Mouse (Mus musculus) adrenal gland, postnatal 4 days (tissue): ENCODE measurements around the gene Trim27. TPM values are rescaled to one million over a fixed set of nuclear protein-coding genes. Genes with fewer than 3 reads are reported as not detected.

Source experiments
- DNase-seq, 2 experiments: peaks; one replicate each; pipeline ENCODE4 v3.0.0; 2021 to 2022; ENCODE audit warnings: low spot score in 2 of 2, mixed read lengths in 2 of 2
- total RNA-seq, 2 experiments: library from RNA; stranded (reverse); gene quantifications; 2 replicates each; pipeline ENCODE4 v1.2.3; 2021

Trim27 gene
- total RNA-seq, 2 experiments from 2014 or later = 73.3 to 75.1 TPM

GRCm38 (mm10) chr13:21215275-21215983 lies 36.2 kb downstream of the Trim27 start:
- DNase-seq = peak in 1 of 2 experiments; percentile 22

DNA sequence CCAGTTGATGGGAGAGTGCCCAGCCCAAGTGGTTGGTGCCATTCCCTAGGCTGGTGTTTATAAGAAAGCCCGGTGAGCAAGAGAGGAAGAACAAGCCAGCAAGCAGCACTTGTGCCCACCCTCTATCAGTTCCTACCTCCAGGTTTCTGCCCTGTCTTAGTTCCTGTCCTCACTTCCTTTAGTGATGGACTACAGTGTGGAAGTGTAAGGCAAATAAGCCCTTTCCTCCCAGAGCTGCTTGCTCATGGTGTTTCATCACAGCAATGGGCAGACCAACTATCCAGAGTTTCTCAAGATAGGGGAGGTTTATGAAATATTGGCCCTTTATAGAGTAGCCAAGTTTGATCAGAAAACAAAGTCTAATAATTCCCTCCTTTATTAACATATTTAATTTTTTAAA lies 37.5 kb downstream of the Trim27 start:
- no peak for DNase-seq

- DNase-seq = no peak
These were observed 42.6 kb downstream of the Trim27 start for GRCm38 (mm10) chr13:21221656-21222462.

- DNase-seq = peak; percentile 51 to 54
These were observed 43.3 kb downstream of the Trim27 start for GRCm38 (mm10) chr13:21222463-21223022.

DNA sequence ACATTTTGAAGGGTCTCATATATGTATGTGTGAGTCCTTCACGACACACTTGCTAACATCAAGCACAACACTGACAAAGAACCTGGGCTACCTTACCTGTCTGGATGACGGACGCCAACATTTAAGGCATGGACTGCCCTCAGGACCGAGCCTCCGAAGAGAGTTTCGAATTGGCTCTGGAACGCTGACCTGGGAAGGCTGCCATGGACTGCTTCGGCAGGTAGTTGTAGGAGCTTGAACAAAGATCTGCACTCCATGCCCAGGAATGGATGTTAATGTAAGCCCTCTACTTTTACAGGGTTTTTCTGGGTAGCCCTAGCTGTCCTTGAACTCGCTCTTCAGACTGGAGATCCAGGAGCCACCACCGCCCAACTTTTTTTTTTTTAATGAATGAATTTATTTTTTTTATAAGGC lies 44.0 kb downstream of the Trim27 start:
- DNase-seq = no peak

DNA sequence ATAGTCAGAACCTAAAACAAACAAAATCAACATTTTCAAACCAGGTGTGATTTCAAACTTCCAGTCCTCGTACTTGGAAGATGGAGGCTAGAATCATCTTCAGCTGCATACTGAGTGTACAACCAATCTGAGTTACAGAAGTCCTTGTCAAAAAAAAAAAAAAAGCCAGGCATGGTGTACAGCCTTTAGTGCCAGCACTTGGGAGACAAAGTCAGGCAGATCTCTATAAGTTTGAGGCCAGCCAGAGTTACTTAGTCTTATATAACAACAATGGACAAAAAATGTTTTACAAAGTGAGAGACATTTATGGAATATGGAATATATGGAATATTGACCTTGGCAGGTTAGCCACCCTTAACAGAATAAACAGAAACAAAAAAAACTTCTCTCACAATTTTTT lies 45.1 kb downstream of the Trim27 start:
- DNase-seq = no peak

DNA sequence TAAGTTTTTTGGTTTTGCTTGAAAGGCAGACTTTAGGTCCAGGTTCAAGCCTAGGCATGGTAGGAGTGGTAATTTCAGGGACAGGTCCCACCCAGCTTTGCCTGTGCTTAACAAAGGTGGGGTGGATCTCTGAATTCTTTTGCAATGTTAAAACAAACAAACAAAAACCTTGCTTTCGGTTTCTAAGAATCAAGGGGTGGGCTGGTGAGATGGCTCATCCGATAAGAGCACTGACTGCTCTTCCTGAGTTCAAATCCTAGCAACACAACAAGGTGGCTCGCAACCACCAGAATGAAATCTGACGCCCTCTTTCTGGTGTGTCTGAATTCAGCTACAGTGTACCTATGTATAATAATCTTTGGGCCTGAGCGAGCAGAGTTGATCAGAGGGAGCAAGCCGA lies 46.0 kb downstream of the Trim27 start:
- DNase-seq = no peak

- no peak for DNase-seq
These were observed 46.8 kb downstream of the Trim27 start for GRCm38 (mm10) chr13:21226031-21226430.

- peak in 1 of 2 experiments; percentile 41 for DNase-seq
These were observed 54.8 kb downstream of the Trim27 start for GRCm38 (mm10) chr13:21233732-21234705.

DNA sequence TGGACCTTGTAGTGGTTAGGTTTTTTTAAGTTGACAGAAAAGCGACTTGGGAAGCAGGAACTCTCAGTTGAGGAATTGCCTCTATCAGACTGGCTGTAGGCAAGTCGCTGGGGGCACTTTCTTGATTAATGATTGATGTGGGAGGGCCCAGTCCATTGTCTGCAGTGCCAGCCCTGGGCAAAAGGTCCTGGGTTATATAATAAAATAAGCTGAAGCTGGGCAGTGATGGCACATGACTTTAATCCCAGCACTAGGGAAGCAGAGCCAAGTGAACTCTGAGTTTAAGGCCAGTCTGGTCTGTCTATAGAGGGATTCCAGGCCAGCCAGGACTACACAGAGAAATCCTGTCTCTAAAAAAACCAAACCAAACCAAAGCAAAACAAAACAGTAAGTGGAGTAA lies 57.5 kb downstream of the Trim27 start:
- no peak for DNase-seq

GRCm38 (mm10) chr13:21237161-21237560 lies 57.9 kb downstream of the Trim27 start:
- no peak for DNase-seq

GRCm38 (mm10) chr13:21240788-21241187 lies 61.5 kb downstream of the Trim27 start:
- no peak for DNase-seq

DNA sequence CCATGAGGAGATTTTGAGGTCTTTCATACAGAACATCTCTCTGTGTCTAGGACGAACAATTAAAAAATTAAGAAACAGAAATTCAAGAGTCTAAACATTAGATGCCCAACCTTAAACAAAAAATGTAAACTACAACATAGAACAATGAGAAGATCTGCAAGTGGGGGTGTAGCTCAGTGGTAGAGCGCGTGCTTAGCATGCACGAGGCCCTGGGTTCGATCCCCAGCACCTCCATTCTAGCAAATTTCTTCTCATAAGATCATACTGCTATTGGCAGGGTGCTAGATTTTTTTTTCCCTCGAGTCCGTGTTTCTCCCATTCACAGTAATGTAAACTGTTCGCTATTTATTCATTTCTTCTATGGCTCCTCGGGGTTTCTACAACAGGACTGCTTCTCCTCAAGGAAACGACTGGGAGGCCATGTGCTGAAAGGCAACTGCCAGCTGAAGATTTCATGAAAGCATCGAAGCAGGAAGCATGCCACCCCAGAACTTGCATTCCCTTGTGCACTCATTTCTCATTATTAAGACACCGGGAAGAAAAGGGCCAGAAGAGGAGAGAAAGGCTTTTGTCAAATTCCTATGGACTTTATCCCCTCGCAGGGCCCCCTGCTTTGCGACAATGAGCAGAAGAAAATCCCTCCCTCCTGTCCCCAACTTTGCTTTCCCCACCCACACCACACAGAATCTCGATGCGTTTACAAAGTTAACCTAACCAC lies 63.3 kb downstream of the Trim27 start:
- DNase-seq = no peak

DNA sequence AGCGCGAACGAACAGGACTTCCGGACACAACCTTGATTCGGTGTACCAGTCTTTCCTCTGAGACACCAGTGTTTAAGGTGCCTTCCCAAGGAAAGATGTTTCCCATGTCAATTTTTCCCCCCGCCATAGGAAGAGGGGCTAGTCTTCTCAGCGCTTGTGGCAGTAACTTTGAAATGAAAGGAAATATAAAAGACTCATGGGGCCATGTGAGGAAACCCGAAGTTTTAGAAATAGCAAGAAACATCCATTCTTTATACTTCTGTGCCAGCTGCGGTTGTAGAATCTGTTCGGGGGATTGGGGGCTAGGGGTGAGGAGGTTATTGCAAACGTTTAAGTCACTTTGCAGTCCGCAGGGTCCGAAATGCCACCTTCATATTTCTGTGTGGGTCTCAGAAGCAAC lies 64.0 kb downstream of the Trim27 start:
- DNase-seq = no peak

DNA sequence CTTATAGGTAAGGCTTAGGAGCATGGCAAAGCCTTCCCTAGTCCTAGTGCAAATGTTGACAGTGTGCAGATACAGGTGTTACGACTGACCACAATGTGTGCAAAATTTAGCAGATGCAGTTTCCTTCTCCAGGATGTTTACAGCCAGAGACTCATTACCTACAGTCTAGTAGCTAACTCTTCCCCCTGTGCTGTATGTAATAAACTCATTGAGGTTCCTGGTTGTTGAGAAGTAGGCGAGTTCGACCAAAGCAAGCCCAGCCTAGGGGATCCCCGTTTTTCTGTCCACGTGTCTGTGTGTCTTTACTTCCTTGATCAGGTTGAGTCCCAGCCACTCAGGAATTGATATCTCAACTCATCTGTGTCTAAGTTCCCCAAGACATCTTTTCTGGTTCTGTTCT lies 64.8 kb downstream of the Trim27 start:
- no peak for DNase-seq

Other genes starting within 250 kb of the Trim27 start
- not detected for gene Olfr1370, start 104.5 kb upstream of the Trim27 start, total RNA-seq
- not detected for gene Olfr1369-ps1, start 68.0 kb upstream of the Trim27 start, total RNA-seq
- gene Olfr263, start 49.8 kb upstream of the Trim27 start, total RNA-seq = not detected
- not detected for gene Olfr1368, start 33.6 kb upstream of the Trim27 start, total RNA-seq
- not detected for gene Gpx5, start 113.3 kb downstream of the Trim27 start, total RNA-seq
- under 1 TPM in 1 of 2 experiments, not detected in 1; 0.81 TPM for gene Gpx6, start 132.7 kb downstream of the Trim27 start, total RNA-seq
- not detected for gene Olfr1367, start 167.5 kb downstream of the Trim27 start, total RNA-seq
- 10 to 100 TPM; 12.0 to 13.0 TPM for gene Zscan12, start 183.4 kb downstream of the Trim27 start, total RNA-seq
- gene Zkscan3, start 223.3 kb downstream of the Trim27 start, total RNA-seq = 10 to 100 TPM; 67.9 to 68.8 TPM